Mouse (Mus musculus): ENCODE data around the gene Vps52.
A peak's percentile ranks its signal among the peaks of the same experiment; 100 is the strongest.

Vps52 gene

DNA sequence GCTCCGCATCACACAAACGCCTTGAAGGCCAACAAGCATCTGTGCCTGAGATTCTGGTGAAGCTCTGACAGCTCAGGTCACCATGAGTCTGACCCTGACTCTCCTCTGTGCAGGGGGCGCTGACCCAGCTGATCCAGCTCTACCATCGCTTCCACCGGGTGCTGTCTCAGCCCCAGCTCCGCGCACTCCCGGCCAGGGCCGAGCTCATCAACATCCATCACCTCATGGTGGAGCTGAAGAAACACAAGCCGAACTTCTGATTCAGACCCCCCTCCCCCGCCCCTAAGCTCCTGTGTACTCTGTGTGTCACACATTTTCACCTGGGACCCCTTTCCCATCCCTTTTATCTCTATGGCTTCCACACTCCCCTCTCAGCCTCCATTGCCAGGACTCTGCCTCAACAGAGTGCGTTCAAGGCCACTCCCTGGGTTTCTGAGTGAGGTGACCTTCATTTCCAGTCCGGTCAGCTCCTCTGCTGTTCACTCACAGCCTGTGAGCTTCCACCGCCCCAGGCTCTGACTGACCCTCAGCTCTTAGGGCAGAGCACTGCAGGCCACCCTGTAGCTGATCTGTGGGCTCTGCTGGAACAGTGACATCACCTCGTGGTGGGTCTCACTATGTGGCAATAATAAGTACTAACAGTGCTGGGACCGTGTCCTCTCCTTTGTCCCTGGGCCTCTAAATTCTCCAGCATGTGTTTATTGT lies 10.4 kb downstream of the Vps52 start:
- DNase-seq (ENCODE audit: low read depth, low spot score): no peak

DNA sequence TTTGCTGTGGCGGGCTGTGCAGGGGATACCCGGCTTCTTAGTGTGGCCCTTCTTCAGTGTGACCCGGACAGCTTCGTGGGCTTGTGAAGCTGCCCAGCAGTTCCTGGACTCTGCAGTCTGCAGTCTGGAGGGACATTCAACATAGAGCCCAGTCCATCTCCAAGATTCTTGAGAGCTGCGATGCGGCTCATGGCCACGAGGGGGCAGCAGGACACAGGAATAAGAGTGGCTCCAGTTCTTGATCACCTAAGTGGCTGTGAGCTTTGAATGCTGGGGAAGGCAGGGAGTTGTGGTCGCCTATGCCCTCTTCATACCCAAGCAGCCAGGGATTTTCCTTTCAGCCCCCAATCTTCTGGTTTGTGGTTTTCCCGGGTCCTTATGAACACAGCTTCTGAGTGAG lies 12.9 kb downstream of the Vps52 start:
- peak; percentile 92 for DNase-seq (ENCODE audit: low read depth, low spot score)

DNA sequence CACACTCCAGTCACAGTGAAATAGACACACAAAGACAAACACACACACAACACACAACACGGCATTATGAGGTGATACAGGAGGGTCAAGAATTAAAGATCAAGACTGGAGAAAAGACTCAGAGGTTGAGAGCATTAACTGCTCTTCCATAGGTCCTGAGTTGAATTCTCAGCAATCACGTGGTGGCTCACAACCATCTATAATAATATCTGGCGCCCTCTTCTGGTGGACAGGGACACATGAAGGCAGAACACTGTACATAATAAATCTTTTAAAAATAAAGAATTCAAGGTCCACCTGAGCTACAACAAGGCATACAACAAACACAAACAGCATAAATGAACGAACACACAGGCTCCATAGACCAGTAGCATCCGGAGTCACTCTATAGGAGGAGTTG lies 13.3 kb downstream of the Vps52 start:
- DNase-seq (ENCODE audit: low read depth, low spot score): peak; percentile 87

- peak; percentile 59 for DNase-seq (ENCODE audit: low read depth, low spot score)
Measured at GRCm38 (mm10) chr17:33969394-33969793, 13.8 kb downstream of the Vps52 start.

DNA sequence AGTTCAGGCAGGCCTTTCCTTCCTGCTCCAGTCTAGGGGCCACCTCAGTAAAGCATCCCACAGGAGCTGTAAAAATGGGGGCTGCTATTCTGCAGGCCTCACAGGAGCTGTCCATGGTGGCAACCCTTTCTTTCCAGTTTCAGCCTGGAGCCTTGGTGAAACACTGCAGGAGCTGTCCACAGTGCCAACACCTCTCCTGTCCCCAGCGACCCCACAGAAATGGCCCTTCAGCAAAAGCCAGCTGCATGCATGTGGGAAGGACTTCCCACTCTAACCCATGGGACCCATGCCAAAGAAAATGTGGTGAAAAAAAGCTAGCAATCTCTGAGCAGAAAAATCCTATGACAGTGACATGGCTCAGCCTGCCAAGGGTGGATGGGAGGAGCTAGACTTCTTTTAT lies 17.1 kb downstream of the Vps52 start:
- no peak for DNase-seq (ENCODE audit: low read depth, low spot score)

GRCm38 (mm10) chr17:33973572-33973971 lies 18.0 kb downstream of the Vps52 start:
- DNase-seq (ENCODE audit: low read depth, low spot score): no peak

DNA sequence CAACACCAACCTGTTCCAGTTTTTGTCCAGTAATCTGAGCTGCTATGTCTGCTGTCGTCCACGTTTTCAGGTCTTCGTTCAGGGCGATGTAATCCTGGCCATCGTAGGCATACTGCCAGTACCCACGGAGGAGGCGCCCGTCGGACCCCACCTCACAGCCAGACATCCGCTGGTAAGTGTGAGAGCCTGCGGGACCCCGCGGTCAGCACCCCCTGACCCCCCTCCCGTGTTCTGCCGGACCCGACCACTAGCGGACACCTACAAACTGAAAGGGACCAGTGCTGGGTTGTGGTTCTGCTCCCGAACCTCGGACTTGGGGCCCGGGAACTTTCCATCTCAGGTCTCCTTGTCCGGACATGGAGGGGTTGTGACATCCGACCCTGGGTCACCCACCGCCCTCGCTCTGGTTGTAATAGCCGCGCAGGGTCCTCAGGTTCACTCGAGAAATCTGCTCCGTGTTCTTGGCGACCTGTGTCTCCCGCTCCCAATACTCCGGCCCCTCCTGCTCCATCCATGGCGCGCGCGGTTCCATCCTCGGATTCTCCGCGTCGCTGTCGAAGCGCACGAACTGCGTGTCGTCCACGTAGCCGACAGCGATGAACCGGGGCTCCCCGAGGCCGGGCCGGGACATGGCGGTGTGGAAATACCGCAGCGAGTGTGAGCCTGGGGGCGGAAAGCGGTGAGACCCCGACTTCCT lies 22.4 kb downstream of the Vps52 start:
- DNase-seq (ENCODE audit: low read depth, low spot score): no peak

GRCm38 (mm10) chr17:33978631-33979031 lies 23.0 kb downstream of the Vps52 start:
- peak; percentile 88 for DNase-seq (ENCODE audit: low read depth, low spot score)

GRCm38 (mm10) chr17:33979512-33980050 lies 24.0 kb downstream of the Vps52 start:
- DNase-seq (ENCODE audit: low read depth, low spot score): no peak

DNA sequence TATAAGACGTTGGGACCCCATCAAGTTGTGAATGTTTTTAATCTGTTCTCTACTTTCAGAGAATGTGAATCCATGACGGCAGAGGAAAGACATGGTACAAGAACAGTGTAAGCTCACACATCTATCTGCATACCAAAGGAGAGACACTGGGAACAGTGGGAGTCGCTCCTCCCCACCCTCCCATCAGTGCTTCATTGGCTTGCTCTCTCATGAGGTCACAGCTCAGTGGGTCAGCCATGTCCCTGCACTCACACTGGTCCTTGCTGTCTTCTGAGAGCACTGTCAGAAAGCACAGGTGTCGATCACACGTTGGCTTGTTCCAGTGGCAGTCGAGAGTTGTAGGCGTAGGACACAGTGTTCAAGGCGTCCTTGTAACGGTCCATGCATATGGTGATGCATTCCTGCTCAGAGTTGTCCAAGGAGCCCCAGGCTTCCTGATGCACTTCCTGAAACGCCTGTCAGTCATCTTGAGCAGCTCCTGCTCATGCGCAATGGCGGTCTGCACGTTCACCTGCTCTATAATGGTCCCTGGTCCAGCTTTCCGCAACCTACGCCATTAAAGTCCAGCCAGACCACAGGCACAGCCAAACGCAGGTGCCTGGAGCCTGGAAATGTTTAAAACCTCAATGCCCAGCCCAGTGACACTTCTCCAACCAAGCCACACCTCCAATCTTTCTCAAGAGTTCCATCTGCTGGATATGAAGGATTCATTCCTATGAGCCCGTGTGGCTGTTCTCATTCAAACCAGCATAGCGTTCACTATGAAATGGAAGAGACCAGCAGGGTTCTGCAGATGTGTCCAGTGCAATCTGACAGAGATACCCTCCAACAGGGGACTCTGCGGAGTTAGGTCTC lies 24.8 kb downstream of the Vps52 start:
- DNase-seq (ENCODE audit: low read depth, low spot score): peak; percentile 21

DNA sequence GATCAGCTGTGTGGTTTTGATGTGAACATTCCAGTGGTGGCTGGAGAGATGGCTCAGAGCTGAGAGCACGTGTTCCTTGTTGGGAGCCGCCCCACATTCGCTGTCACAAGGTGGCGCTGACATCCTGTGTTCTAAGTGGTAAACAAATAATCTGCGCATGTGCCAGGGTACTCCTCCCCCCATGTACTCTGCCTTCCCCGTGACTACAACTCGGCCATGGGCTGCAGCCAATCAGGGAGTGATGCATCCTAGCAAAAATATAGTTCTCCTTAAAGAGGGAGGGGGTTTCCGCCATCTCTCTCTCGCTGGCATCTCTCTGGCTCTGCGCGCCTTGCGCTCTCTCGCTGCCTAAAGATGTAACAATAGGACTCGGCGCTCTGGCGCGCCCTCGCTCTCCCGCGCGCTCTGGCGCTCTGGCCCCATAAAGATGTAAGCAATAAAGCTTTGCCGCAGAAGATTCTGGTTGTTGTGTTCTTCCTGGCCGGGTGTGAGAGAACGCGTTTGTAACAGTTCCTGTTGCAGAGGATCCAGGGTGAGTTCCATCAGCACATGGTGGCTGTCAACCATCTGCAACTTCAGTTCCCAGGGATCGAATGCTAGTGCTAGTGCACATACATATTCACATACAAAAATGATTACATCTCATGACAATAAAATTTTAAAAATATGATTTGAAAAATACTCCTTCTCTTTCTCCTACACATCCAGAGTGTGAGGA lies 25.7 kb downstream of the Vps52 start:
- DNase-seq (ENCODE audit: low read depth, low spot score): peak; percentile 98

DNA sequence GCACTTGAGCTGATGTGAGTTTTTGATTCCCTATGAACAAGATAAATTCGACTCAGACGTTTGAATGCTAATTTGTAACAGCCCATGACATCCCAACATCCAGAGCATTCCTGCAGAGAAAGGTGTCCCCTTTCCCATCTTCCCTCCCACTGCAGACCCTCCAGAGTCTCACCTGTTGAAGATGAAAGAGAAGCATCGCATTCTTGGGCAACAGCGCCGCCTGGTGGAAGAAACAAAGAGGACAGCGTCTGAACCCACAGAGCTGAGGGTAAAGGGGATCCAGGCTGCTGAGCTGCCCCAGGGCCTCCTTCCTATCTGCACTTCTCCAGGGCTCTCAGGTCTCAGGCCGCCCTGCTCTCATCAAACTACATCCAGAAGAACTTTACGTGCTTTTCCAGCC lies 26.5 kb downstream of the Vps52 start:
- DNase-seq (ENCODE audit: low read depth, low spot score): peak; percentile 84

DNA sequence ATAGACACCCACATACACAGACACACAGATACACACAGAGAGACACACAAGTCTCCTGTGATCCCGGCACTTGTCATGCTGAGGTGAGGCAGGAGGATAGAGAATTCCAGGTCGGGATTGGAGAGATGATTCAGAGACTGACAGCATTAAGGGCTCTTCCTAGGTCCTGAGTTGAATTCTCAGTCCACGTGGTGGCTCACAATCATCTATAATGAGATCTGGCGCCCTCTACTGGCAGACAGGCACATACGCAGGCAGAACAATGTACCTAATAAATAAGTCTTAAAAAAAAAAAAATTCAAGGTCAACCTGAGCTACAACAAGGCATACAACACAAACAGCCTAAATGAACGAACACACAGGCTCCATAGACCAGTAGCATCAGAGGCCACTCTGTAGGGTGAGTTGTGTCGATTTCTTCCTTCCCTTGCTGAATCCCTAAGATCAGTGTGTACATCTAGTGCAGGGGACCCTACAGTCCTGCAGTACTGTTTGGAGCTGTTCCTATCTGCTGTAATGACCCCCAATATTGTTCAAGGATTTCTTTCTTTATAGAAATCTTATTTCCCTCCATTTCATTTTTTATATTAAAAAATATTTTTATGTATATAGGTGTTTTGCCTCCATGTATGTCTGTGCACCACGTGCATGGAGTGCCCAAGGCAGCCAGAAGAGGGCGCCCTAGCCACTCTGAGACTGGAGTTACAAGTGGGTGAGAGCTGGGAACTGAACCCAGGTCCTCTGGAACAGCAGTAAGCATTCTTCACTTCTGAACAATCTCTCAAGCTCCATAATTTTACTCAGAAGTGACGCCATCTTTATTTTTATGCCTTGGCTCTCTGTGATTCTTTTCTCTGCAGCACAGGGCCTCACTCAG lies 36.4 kb downstream of the Vps52 start:
- DNase-seq (ENCODE audit: low read depth, low spot score): peak; percentile 91

DNA sequence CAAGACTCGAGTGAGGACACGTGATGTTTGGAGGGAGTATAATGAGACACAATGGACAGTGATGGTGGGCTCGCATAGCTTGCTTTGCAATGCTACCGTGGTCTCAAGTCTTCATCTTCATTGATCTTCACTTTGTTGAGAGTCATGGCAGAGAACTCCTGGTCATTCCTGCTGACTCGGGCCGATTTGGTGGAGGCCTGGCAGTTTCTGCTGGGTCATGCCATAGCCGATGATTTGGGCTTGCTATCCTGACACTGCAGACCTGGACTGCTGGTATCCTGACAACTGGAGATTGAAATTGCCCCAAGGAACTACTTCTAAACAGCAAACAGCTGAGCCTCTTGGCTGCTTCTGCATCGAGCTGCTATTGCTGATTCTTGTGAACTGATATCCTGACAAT lies 39.3 kb downstream of the Vps52 start:
- peak; percentile 30 for DNase-seq (ENCODE audit: low read depth, low spot score)

GRCm38 (mm10) chr17:33995651-33996050 lies 40.0 kb downstream of the Vps52 start:
- peak; percentile 54 for DNase-seq (ENCODE audit: low read depth, low spot score)

DNA sequence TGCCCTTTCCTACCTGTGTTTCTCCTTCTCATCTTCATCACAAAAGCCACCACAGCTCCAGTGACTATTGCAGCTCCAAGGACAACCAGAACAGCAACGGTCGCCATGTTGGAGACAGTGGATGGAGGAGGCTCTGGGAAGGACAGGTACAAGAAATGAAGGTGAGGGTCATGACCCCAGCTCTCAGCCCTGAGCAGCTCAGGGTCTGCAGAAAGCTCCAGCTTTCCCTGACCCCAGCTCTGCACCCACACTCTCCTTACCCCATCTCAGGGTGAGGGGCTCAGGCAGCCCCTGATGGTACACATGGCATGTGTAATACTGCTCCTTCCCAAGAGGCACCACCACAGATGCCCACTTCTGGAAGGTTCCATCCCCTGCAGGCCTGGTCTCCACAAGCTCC lies 41.4 kb downstream of the Vps52 start:
- peak; percentile 28 for DNase-seq (ENCODE audit: low read depth, low spot score)

DNA sequence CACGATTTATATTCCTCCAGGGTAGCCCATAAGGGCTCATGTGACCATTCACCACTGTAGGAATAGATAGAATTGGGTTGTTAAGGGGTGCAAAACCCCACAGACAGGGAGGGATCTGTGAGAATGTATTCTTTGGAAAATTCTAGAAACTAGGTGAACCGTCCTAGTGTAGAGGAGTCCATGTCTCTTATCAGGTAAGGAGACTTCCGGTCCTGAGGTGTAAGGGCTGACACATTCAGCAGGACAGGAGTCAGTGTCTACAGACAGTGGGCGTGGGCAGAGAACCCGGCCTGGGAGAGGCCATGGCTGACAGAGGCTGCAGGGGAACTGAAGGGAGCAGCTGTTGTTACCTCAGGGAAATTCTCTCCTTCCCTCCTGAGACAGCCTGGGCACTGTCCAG lies 43.1 kb downstream of the Vps52 start:
- DNase-seq (ENCODE audit: low read depth, low spot score): peak; percentile 69

GRCm38 (mm10) chr17:33999341-34000149 lies 43.9 kb downstream of the Vps52 start:
- peak; percentile 69 for DNase-seq (ENCODE audit: low read depth, low spot score)

DNA sequence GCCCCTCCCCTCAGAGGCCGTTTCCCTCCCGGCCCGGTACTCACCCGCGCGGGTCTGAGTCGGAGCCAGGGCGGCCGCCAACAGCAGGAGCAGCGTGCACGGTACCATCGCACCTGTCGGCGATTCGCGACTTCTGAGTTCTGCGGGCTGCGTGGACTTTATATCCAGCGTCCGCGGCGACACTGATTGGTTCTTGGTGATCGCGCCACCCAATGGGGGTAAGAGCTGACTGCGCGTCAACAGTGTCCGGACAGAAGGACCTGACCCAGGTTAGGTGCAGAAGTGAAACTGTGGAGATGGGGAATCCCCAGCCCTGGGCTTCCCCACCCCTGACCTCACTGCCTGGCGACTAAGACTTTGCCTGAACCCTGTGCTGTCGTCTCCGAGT lies 44.5 kb downstream of the Vps52 start, which contains the start of gene H2-K1:
Gene H2-K1 (minus strand): TSS at position 198 of the 388 bp plus-strand sequence.
- DNase-seq (ENCODE audit: low read depth, low spot score): peak; percentile 99

Data from CD4-positive, CD25-positive, alpha-beta regulatory T cell, adult 2 months (primary cell).